Mouse (Mus musculus) testis, adult 2 months (tissue): ENCODE results near the gene Cysrt1. TPM values are rescaled to one million over a fixed set of nuclear protein-coding genes. Genes with fewer than 3 reads are reported as not detected.
A peak's percentile ranks its signal among the peaks of the same experiment; 100 is the strongest.

Source experiments
- H3K27ac ChIP-seq: fragments of 200-500 bp; 2 replicates; pipeline ENCODE4 v1.5.1; 2012; ENCODE audit warnings: low read depth, low read length; ENCODE audit not compliant: control insufficient read depth, insufficient read depth
- H3K27me3 ChIP-seq: fragments of 200-500 bp; 2 replicates; pipeline ENCODE4 v1.6.1; 2012; ENCODE audit warnings: mild to moderate bottlenecking, low read length, moderate library complexity; ENCODE audit not compliant: control insufficient read depth, insufficient read depth
- H3K36me3 ChIP-seq: fragments of 200-500 bp; 2 replicates; pipeline ENCODE4 v1.6.1; 2012; ENCODE audit warnings: mild to moderate bottlenecking, low read length; ENCODE audit not compliant: control insufficient read depth, insufficient read depth
- H3K4me1 ChIP-seq: fragments of 200-500 bp; 2 replicates; pipeline ENCODE4 v1.6.1; 2012; ENCODE audit warnings: low read length; ENCODE audit not compliant: control insufficient read depth, insufficient read depth
- H3K4me3 ChIP-seq: fragments of 200-500 bp; 2 replicates; pipeline ENCODE4 v1.5.1; 2012; ENCODE audit warnings: low read depth, mild to moderate bottlenecking, low read length, moderate library complexity, mixed read lengths; ENCODE audit not compliant: control insufficient read depth
- CTCF ChIP-seq: fragments of 200-500 bp; IDR thresholded peaks from 2 replicates; pipeline ENCODE4 v1.5.1; 2012; ENCODE audit warnings: low read depth, mild to moderate bottlenecking, inconsistent platforms, low read length, moderate library complexity; ENCODE audit not compliant: control insufficient read depth, insufficient read depth, insufficient replicate concordance
- POLR2A ChIP-seq: fragments of 200-500 bp; IDR thresholded peaks from 2 replicates; pipeline ENCODE4 v1.6.1; 2012; ENCODE audit warnings: low read depth, mild to moderate bottlenecking, inconsistent platforms, low read length, moderate library complexity; ENCODE audit not compliant: control insufficient read depth
- polyA plus RNA-seq: library from polyadenylated mRNA; depleted of rRNA; stranded (reverse); fragments of >200 nt; gene quantifications from 2 replicates; pipeline ENCODE4 v1.2.3, GENCODE M21; 2012

Cysrt1 gene
- polyA plus RNA-seq, 1 experiment, result 0.31 TPM

DNA sequence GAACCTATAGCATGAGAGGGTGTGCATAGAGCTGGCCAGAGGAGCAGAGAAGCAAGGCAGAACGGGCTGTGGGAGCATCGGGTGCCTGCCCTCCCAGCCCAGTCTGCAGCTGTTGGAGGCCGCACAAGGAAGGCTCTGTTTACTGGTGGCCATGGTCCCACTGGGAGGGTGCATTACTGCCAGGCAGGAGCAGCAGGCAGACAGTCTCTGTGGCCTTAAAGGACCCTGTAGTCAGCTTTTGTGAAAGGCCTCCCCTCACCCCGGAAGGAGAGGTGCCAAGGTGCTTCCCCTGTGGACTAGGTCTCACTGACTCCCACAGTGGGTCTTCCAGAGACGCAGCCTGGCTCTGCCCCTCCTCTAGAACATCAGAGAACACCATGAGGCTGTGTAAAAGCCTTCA lies 15.4 kb downstream of the Cysrt1 start:
- TF ChIP-seq CTCF (no peak), POLR2A (no peak)

GRCm38 (mm10) chr2:25225811-25226379 lies 16.4 kb downstream of the Cysrt1 start:
- H3K27ac ChIP-seq, result peak overlapping the region; percentile 84
- H3K27me3 ChIP-seq, result no peaks in the 10 kb centered on the region
- H3K4me3 ChIP-seq, result peak overlapping the region; percentile 83
- TF ChIP-seq CTCF (no peak), POLR2A (no peak)
- no peaks in the 10 kb centered on the region for H3K36me3 ChIP-seq
- H3K4me1 ChIP-seq, result peaks cover 4% of the 10 kb centered on the region; the same call in 1 of the 2 replicates

More for the DNA sequence above, 15.4 kb downstream of the Cysrt1 start:
- Histone ChIP-seq H3K4me1 (peaks cover 4% of the 10 kb centered on the region; the same call in 1 of the 2 replicates), H3K27me3 (no peaks in the 10 kb centered on the region), H3K4me3 (no peak overlapping the region), H3K27ac (no peak overlapping the region), H3K36me3 (no peaks in the 10 kb centered on the region)

GRCm38 (mm10) chr2:25224766-25225752 lies 17.2 kb downstream of the Cysrt1 start:
- Histone ChIP-seq H3K27me3 (no peaks in the 10 kb centered on the region), H3K27ac (peak overlapping the region; percentile 94), H3K36me3 (no peaks in the 10 kb centered on the region), H3K4me1 (peaks cover 4% of the 10 kb centered on the region; the same call in 1 of the 2 replicates), H3K4me3 (peak overlapping the region; percentile 100)
- no peak; the same call in 1 of the 2 replicates for TF ChIP-seq POLR2A
- no peak for TF ChIP-seq CTCF

GRCm38 (mm10) chr2:25224492-25224765 lies 17.8 kb downstream of the Cysrt1 start, which contains the start of gene Tubb4b:
TSS of gene Tubb4b (minus strand) at chr2:25224702.
- Histone ChIP-seq H3K27me3 (no peaks in the 10 kb centered on the region), H3K27ac (peak within 1 kb of the TSS; percentile 99), H3K4me3 (peak within 1 kb of the TSS; percentile 100), H3K36me3 (no peaks in the 10 kb centered on the region), H3K4me1 (peaks cover 4% of the 10 kb centered on the region; the same call in 1 of the 2 replicates)
- TF ChIP-seq POLR2A (peak; percentile 99), CTCF (0 out of 2 replicates have a peak, but pooled peaks have one; percentile 9)

DNA sequence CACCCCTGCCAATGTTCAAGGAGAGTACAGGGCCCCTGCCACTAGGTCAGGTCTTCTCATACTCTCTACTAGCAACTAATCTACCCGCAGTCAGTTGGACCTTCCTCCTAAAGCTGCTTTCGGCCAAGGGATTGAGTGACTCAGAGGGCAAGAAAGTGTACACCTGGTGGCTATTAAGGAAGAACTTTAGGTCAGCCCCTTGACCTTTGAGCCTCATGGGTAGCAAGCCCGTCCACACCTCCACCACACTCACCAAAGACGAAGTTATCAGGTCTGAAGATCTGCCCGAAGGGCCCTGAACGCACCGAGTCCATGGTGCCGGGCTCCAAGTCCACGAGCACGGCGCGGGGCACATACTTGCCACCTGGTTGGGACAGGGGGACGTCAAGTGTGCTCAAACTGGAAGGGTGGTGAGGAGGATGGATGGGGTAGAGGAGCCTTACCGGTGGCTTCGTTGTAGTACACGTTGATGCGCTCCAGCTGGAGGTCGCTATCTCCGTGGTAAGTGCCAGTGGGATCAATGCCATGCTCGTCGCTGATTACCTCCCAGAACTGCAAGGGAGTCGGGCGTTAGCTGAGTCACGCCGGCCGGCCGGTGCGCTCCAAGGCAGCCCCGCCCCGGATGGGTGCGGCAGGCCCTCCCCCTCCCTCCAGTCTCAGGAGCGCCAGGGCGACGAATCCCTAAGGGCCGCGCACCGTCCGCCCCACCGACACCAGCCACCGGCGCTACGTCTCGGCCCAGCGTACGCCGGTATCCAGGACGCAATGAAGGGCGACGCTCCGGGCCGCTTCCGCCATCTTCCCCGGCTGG lies 18.4 kb downstream of the Cysrt1 start:
- H3K4me1 ChIP-seq, result peaks cover 4% of the 10 kb centered on the region; the same call in 1 of the 2 replicates
- H3K4me3 ChIP-seq, result peak overlapping the region; percentile 100
- H3K27ac ChIP-seq, result peak overlapping the region; percentile 99
- H3K36me3 ChIP-seq, result no peaks in the 10 kb centered on the region
- TF ChIP-seq POLR2A (no peak), CTCF (no peak)
- no peaks in the 10 kb centered on the region for H3K27me3 ChIP-seq

- Histone ChIP-seq H3K4me1 (peaks cover 2% of the 10 kb centered on the region; the same call in 1 of the 2 replicates), H3K4me3 (peak overlapping the region; percentile 72), H3K27ac (no peak overlapping the region; the same call in 1 of the 2 replicates), H3K36me3 (no peaks in the 10 kb centered on the region), H3K27me3 (no peaks in the 10 kb centered on the region)
- TF ChIP-seq POLR2A, result no peak
Measured at GRCm38 (mm10) chr2:25221331-25221772, 20.9 kb downstream of the Cysrt1 start.
